Mouse (Mus musculus): Measurements from ENCODE around the gene Gm17402.

GRCm38 (mm10) chr3:67339558-67339957 is 35.4 kb downstream of the Gm17402 start:
- TF ChIP-seq POLR2A (IDR thresholded peaks at IDR 0.05; ENCODE audit: borderline replicate concordance, extremely low read depth, insufficient read depth, insufficient read length, poor library complexity, severe bottlenecking) (no peak), CTCF (IDR thresholded peaks at IDR 0.05; ENCODE audit: borderline replicate concordance, extremely low read depth, insufficient read depth, insufficient read length) (no peak)
